Mouse (Mus musculus) frontal cortex, adult (tissue): ENCODE measurements around the gene Ppp1r36.
A peak's percentile ranks its signal among the peaks of the same experiment; 100 is the strongest.
"Not testable (repeated sequence)": the region's sequence is repeated elsewhere in the genome, so short reads cannot be mapped to it uniquely, and the experiment has no call there.

Experiments used
- ATAC-seq: cut with Nextera tagmentation; 2 replicates; pipeline ENCODE4 v1.9.2; 2017; ENCODE audit warnings: mild to moderate bottlenecking, moderate library complexity, mixed read lengths; ENCODE audit not compliant: low TSS enrichment

The Ppp1r36 gene

GRCm38 (mm10) chr12:76397281-76397680, 20.1 kb upstream of the Ppp1r36 start:
- no peak for ATAC-seq

DNA sequence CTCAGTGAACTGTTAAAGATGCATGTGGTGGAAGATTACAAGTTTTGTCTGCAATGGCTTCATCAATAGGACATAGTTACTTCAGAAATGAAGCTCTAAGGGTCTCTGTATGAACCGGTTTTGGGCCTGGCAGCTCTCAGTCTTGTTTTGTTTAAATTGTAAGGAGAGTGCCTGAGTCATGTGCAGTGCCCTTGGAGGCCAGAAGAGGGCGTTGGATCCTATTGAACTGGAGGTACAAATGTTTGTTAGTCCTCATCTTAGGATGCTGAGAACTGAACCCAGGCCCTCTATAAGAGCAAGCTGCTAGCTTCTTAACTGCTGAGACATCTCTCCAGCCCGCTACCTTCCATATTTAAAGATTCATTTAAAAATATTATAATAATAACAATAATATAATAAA, 15.7 kb upstream of the Ppp1r36 start:
- ATAC-seq, result no peak

DNA sequence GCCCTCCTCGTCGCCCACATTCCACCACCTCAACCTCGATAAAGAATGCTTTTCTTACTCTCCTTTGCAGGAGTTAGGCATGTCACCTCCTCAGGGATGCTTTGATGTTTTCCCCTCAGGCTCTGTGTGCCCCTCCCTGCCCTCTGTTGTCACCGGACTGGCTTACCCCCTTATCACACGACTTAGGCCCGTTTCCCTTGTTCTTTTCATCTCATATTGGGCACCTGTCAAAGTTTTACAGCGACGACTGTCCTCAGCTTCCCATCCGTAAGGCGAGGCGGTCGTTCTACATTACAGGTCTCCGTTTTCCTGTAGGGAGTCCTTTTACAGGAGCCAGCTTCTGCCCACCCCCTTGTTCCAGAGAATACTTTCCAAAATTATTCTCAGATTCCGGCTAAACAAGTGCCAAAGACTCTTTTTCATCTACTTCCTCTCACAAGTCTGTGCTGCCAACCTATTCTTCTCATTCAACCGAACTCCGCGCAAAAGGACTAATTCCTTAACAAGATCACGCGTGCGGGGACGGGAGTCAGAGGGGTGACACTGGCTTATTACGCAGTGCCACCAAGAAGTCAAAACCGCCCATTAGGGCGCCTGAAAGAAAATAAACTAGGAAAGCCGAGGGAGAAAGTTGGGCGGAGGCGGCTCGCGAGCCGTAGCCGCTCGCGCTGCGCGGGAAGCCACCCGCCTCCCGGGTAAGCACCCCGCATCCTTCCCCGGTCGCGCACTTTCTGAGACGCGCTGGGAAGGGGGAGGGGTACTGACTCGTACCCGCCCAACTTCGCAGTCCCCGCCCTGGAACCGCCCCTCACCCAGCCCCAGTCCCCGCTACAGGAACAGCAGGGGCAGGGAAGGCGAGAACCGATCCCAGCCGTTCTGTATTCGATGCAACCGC, 14.1 kb upstream of the Ppp1r36 start:
- ATAC-seq, result peak; percentile 77

DNA sequence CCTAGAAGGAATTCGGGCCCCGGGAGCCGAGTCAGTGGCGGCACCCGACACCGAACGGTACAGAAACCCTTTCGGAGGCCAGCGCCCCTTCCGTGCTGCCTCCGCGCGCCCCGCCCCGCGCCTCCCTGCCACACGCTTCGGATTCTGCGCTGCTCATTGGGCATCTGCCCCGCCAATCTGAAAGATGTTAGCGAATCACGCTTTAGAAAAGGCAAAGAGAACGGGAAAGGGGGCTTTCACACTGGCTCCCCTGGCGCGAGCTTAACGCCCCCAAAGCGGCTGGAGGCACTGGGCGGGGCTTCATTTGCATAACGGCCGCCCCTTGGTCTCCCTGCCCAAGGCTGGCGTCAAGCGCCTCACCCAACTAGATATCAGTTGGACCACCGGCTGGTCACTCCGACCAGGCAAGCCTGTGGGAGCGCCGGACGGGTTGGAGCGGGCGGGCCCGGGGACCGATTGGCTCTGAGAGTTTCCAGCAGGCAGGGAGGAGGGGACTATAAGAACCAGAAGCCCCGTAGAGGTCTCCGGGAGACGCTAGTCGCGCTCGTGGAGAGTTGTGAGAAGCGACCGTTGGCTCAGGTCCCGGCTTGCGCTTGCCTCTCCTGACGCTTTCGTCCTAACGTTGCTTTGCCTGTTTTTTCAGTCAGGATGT, 13.3 kb upstream of the Ppp1r36 start, which contains the start of gene Hspa2:
TSS of gene Hspa2 (plus strand) at position 291 of the 652 bp plus-strand sequence.
- peak; percentile 92 for ATAC-seq

DNA sequence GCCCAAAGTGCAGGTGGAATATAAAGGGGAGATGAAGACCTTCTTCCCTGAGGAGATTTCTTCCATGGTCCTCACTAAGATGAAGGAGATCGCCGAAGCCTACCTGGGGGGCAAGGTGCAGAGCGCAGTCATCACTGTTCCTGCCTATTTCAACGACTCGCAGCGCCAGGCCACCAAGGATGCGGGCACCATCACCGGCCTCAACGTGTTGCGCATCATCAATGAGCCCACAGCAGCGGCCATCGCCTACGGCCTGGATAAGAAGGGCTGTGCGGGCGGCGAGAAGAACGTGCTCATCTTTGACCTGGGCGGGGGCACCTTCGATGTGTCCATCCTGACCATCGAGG, 12.5 kb upstream of the Ppp1r36 start:
- ATAC-seq, result no peak

DNA sequence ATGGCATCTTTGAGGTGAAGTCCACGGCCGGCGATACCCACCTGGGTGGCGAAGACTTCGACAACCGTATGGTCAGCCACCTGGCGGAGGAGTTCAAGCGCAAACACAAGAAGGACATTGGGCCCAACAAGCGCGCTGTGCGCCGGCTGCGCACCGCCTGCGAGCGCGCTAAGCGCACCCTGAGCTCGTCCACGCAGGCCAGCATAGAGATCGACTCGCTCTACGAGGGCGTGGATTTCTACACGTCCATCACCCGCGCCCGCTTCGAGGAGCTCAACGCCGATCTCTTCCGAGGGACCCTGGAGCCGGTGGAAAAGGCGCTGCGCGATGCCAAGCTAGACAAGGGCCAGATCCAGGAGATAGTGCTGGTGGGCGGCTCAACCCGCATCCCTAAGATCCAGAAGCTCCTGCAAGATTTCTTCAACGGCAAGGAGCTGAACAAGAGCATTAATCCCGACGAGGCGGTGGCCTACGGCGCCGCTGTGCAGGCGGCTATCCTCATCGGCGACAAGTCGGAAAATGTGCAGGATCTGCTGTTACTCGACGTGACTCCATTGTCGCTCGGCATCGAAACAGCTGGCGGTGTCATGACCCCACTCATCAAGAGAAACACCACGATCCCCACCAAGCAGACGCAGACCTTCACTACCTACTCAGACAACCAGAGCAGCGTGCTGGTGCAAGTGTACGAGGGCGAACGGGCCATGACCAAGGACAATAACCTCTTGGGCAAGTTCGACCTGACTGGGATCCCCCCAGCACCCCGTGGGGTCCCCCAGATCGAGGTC, 12.0 kb upstream of the Ppp1r36 start:
- ATAC-seq, result no peak

GRCm38 (mm10) chr12:76405971-76406370, 11.4 kb upstream of the Ppp1r36 start:
- no peak for ATAC-seq

DNA sequence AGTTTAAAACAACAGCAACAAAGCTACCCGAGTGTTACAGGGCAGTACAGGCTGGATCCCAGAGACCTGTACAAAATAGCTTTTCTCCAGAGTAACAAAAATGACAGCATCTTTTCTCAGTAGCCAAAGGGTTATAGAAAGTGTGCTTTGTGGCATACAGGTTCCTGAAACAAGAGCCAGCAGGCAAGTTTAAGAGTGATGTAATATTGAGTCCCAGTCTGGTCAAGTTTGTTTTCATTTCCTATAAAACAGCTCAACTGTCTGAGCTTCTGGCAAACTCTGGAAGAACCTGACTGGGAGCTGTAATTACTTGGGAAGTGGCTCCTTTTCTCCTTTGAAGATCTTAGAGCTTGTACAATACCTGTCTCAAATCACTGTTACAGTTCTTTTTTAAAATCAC, 10.2 kb upstream of the Ppp1r36 start:
- ATAC-seq, result no peak

- no peak for ATAC-seq
These were observed 8.2 kb upstream of the Ppp1r36 start for GRCm38 (mm10) chr12:76409166-76409565.

DNA sequence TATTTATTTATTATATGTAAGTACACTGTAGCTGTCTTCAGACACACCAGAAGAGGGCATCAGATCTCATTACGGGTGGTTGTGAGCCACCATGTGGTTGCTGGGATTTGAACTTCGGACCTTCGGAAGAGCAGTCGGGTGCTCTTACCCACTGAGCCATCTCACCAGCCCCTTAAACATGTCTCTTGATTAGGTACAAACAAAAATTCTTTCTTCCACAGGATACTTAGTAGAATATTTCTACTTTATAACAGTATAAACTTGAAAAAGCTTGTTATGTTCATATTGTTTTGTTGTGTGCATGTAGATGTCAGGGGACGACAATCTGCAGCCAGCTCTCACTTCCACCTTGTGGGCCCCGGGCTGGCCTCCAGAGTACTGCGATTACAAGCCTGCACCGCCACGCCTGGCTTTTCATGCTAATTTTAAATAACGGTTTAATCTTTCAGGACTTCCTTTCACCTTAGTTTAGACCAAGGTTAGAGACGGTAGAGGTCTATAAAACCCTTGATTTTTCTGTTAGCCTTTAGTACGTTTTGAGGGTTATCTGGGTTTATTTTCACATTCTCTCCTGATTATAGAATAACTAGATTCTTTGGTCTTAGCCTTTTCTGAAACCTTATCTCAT, 1.8 kb upstream of the Ppp1r36 start:
- no peak for ATAC-seq

DNA sequence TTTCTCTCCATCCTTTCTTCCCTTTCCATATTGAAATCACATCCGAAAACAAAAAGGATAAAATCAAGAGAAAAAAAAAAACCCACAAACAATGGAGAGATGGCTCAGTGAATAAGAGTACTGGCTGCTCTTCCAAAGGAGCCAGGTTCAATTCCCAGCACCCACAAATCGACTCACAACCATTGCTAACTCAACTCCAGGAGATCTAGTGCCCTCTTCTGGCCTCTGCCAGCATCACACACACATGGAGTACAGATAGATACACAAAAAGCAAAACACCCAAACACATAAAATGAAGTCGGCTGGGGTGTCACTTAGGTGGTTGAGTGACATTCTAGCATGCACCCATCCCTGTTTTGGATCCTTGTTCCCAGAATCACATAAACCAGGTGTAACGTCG, 1.0 kb downstream of the Ppp1r36 start:
- ATAC-seq, result no peak

GRCm38 (mm10) chr12:76425256-76425655, 7.9 kb downstream of the Ppp1r36 start:
- no peak for ATAC-seq

DNA sequence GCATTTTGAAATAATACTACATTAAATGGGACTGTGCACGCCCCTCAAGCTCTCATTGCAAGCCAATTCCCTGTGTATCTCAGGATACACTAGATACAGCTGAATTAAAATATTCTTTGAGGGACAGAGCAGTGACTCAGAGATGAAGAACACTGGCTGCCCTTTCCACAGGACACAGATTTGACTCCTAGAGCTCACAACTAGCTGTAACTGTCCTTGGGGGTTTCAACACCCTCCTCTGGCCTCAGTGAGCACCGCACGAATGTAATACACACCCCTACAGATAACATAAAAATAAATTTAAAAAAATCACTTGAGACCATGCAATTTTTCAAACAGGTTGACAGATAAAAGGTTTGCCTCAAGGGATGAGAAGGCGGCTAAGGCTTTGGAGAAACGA, 10.2 kb downstream of the Ppp1r36 start:
- no peak for ATAC-seq

DNA sequence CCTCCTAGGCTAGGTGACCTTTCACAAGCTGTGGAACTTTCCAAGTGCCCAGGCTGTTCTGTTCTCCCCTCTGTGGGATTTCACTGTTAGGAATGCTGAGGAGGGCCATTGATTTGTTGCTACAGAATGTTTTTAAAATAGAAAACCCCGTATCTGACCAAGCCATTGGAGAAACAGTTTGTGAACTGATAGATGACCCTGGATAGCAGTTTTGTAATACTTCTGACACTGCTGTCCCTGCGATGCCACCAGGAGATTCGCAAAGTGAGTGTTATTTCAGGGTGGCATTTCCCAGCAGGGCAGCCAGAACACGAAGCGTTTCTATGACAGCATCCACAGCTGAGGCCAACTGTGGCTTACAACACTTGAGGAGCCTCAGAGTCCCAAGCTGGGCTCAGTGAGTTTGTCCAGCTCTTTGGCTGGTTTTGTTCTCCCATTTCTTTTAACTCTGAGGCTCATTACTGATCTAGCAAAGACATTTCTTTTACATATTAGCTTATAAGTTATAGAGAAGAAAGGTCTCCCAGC, 13.6 kb downstream of the Ppp1r36 start:
- ATAC-seq, result peak; percentile 80

DNA sequence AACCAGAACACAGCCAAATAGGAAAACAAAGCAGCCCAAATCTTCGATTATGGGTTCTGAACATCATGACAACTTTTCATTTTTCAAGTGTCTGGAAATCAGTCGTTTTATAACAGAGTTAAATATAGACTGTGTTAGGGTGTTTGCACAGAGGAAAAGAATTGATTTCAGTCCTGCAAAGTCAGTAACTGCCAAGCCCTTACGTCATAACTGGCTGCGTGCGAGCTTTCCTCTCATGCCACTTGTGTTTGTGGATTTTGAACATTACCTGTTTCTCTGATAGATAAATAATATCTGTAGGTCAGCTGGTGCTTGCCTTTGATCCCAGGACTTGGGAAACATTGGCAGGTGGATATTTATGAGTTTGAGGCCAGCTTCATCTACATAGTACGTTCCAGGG, 14.1 kb downstream of the Ppp1r36 start:
- ATAC-seq, result no peak

DNA sequence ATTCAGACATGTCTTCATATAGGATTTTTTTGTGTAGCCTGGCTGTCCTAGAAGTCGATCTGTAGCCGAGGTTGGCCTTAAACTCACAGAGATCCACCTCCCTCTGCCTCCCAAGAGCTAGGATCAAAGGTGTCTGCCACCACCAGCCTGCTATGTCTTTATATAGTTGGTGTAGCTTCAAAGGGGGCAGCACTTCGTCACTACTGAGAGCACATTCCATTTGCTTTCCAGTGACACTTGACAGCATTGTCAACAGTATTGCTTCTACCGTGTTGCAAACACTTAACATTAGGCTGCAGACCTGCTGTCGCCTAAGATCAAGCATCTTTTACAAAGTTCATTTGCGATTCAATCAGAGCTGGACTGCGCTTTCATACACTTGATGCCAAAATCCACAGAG, 16.8 kb downstream of the Ppp1r36 start:
- ATAC-seq, result no peak

DNA sequence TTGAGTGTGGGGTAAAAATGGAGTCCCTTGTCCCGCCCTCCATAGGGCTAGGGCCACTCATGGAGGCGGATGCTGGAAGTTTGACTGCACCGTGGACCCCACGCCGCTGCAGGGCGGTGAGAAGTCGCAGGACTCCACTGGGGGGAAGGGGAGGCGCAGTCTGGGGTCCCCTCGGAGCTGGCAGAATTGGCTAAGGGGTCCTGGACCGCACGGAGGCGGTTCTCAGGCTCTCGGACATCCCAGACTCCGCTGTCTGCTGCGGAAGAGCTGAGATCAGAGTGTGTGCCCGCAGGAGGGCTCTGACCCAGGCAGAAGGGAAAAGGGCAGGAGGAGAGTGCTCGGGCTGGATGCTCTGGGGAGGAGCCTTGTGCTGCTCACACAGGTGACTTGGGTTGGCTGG, 17.7 kb downstream of the Ppp1r36 start:
- ATAC-seq, result no peak

DNA sequence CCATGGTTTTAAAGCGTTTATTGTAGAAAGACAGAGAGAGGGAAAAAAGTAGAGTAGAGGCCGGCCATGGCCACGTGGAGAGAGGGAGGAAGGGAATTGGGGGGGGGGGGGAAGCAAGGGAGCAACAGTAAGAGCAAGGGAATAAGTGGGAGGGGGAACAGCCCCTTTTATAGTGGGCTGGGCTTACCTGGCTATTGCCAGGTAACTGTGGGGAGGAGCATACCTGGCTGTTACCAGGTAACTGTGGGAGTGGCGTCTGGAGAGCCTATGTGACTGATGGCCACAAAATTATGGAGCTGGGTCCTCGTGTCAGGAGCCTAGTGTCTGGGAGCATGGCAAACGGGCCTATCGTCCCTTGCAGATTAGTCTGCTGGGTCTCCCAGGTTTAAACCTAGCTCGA, 18.2 kb downstream of the Ppp1r36 start:
- ATAC-seq, result no peak

GRCm38 (mm10) chr12:76443488-76443887, 26.1 kb downstream of the Ppp1r36 start:
- ATAC-seq, result not testable (repeated sequence)

- 0 out of 2 replicates have a peak, but pooled peaks have one; percentile 62 for ATAC-seq
These were observed 27.0 kb downstream of the Ppp1r36 start for GRCm38 (mm10) chr12:76444359-76444772.

DNA sequence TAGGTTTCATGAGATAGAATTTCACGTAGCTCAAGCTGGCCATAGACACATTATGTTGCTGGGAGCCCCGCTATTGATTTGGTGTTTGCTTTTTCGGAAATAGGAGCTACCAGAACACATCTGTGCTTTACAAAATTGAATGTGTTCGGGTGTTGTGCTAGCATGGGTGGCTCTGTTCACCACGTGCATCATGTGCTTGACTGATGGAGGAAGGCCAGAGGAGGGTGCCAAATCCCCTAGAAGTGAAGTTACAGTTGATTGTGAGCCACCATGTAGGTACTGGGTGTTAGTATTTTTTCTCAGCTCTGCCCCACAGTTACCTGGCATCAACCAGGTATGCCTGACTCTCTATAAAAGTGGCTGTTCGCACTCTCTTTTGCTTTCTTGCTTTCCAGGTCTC, 27.5 kb downstream of the Ppp1r36 start:
- no peak for ATAC-seq

DNA sequence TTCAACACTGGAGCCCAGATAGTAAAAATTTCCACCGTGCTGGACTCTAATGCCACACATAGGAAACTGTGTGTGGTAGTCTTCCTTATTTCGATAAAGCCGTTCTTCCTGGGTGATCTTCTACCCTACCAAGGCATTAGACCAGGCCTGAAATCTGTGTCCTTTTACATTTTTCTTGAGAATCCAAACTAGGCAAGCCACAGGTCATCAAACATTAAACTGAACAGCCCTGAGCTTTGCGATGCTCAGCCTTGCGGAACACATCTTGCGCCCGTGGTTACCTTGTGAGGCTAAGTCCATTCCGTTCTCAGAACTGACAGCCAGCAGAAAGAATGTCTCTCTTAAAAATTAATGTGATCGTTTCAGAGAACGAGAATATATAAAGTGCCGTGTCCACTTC, 28.9 kb downstream of the Ppp1r36 start:
- no peak for ATAC-seq
